Mouse (Mus musculus) myocyte (in vitro differentiated cells): ENCODE data around the gene Hist1h2ae. TPM values are rescaled to one million over a fixed set of nuclear protein-coding genes. Genes with fewer than 3 reads are reported as not detected.
"Not testable (repeated sequence)": the region's sequence is repeated elsewhere in the genome, so short reads cannot be mapped to it uniquely, and the experiment has no call there.

ENCODE experiments used
- H3K27me3 ChIP-seq: one replicate; pipeline ENCODE4 v1.6.1; 2011; ENCODE audit not compliant: control insufficient read depth, insufficient read depth, insufficient read length
- H3K36me3 ChIP-seq: one replicate; pipeline ENCODE4 v1.6.1; 2011; ENCODE audit not compliant: control insufficient read depth, insufficient read depth
- H3K4me2 ChIP-seq: one replicate; pipeline ENCODE4 v1.6.1; 2011; ENCODE audit warnings: low read depth, control low read depth
- H3K4me3 ChIP-seq: one replicate; pipeline ENCODE4 v1.5.1; 2011; ENCODE audit warnings: mild to moderate bottlenecking, control low read depth, moderate library complexity
- H3K79me2 ChIP-seq: one replicate; pipeline ENCODE4 v1.6.1; 2011; ENCODE audit not compliant: control insufficient read depth, insufficient read depth
- H3ac ChIP-seq: one replicate; pipeline ENCODE4 v1.6.1; 2011; ENCODE audit not compliant: control insufficient read depth, insufficient read length
- CEBPB ChIP-seq: IDR thresholded peaks from 2 replicates; pipeline ENCODE4 v1.6.1; 2011; ENCODE audit warnings: mild to moderate bottlenecking, moderate library complexity; ENCODE audit not compliant: poor library complexity, insufficient read depth, severe bottlenecking
- E2F4 ChIP-seq: IDR thresholded peaks from one replicate; pipeline ENCODE4 v1.6.1; 2011; ENCODE audit warnings: mild to moderate bottlenecking, control low read depth, moderate library complexity; ENCODE audit not compliant: insufficient read depth
- MAX ChIP-seq: IDR thresholded peaks from one replicate; pipeline ENCODE4 v1.6.1; 2011; ENCODE audit warnings: low read depth, mild to moderate bottlenecking, control low read depth
- MYOD1 ChIP-seq, 3 experiments: IDR thresholded peaks; one replicate each; pipeline ENCODE4 v1.6.1; 2011; ENCODE audit warnings: control low read depth in 2 of 3, low read depth in 2 of 3, mild to moderate bottlenecking in 2 of 3, moderate library complexity in 1 of 3; ENCODE audit not compliant: insufficient read length in 2 of 3, control insufficient read depth in 1 of 3
- MYOG ChIP-seq, 3 experiments: IDR thresholded peaks; one replicate each; pipeline ENCODE4 v1.6.1; 2011; ENCODE audit warnings: control low read depth in 2 of 3, low read depth in 2 of 3, mild to moderate bottlenecking in 2 of 3; ENCODE audit not compliant: insufficient read length in 2 of 3, control insufficient read depth in 1 of 3, insufficient read depth in 1 of 3
- POLR2A ChIP-seq: IDR thresholded peaks from one replicate; pipeline ENCODE4 v1.6.1; 2011; ENCODE audit warnings: low read depth, mild to moderate bottlenecking, control low read depth, moderate library complexity; ENCODE audit not compliant: insufficient read length
- POLR2AphosphoS2 ChIP-seq: IDR thresholded peaks from one replicate; pipeline ENCODE4 v1.6.1; 2011; ENCODE audit warnings: low read depth, control low read depth; ENCODE audit not compliant: insufficient read length
- REST ChIP-seq: IDR thresholded peaks from one replicate; pipeline ENCODE4 v1.6.1; 2011; ENCODE audit warnings: mild to moderate bottlenecking, control low read depth, moderate library complexity; ENCODE audit not compliant: insufficient read depth, insufficient read length
- SRF ChIP-seq: IDR thresholded peaks from one replicate; pipeline ENCODE4 v1.6.1; 2011; ENCODE audit warnings: low read depth; ENCODE audit not compliant: control insufficient read depth, insufficient read length
- TCF12 ChIP-seq: IDR thresholded peaks from one replicate; pipeline ENCODE4 v1.6.1; 2011; ENCODE audit warnings: mild to moderate bottlenecking, control low read depth; ENCODE audit not compliant: poor library complexity, insufficient read depth, severe bottlenecking
- TCF3 ChIP-seq: IDR thresholded peaks from one replicate; pipeline ENCODE4 v1.6.1; 2011; ENCODE audit warnings: low read depth, control low read depth; ENCODE audit not compliant: insufficient read length
- USF1 ChIP-seq: IDR thresholded peaks from one replicate; pipeline ENCODE4 v1.6.1; 2011; ENCODE audit warnings: low read depth, mild to moderate bottlenecking, control low read depth, moderate library complexity
- polyA plus RNA-seq: library from polyadenylated mRNA; unstranded; fragments of >200 nt; fragmentation: generic; extraction: Trizol; gene quantifications from one replicate; pipeline ENCODE4 v1.2.1, GENCODE M21; 2012; ENCODE audit warnings: missing spikeins

Hist1h2ae gene
- polyA plus RNA-seq, 1 experiment: 4.5 TPM

DNA sequence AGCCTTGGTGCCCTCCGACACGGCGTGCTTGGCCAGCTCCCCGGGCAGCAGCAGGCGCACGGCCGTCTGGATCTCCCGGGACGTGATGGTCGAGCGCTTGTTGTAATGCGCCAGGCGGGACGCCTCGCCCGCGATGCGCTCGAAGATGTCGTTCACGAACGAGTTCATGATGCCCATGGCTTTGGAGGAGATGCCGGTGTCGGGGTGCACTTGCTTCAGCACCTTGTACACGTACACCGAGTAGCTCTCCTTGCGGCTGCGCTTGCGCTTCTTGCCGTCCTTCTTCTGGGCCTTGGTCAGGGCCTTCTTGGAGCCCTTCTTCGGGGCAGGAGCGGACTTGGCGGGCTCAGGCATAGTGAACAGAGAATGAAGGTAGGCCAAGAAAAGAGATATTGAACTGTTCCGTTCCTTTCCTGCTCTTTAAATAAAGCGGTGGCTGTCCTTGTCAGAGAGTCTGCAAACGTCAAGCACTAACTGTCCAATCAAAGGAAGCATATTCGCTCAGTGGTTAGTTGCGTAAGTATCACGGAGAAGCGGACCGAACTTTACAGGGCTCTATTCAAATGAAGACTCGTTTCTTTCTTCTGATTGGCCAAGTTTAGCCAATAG, 27.9 kb downstream of the Hist1h2ae start, which contains the start of gene Hist1h2bh:
Hist1h2bh (minus strand) TSS at position 394 of the 609 bp plus-strand sequence.
- not testable (repeated sequence) for H3K36me3 ChIP-seq, H3K27me3 ChIP-seq, H3K79me2 ChIP-seq, H3ac ChIP-seq
- TF ChIP-seq POLR2AphosphoS2 (peak; percentile 91), CEBPB (peak; percentile 95), E2F4 (peak; percentile 68), POLR2A (peak; percentile 65)
- peak within 1 kb of the TSS; percentile 37 for H3K4me3 ChIP-seq
- peak within 1 kb of the TSS; percentile 91 for H3K4me2 ChIP-seq

DNA sequence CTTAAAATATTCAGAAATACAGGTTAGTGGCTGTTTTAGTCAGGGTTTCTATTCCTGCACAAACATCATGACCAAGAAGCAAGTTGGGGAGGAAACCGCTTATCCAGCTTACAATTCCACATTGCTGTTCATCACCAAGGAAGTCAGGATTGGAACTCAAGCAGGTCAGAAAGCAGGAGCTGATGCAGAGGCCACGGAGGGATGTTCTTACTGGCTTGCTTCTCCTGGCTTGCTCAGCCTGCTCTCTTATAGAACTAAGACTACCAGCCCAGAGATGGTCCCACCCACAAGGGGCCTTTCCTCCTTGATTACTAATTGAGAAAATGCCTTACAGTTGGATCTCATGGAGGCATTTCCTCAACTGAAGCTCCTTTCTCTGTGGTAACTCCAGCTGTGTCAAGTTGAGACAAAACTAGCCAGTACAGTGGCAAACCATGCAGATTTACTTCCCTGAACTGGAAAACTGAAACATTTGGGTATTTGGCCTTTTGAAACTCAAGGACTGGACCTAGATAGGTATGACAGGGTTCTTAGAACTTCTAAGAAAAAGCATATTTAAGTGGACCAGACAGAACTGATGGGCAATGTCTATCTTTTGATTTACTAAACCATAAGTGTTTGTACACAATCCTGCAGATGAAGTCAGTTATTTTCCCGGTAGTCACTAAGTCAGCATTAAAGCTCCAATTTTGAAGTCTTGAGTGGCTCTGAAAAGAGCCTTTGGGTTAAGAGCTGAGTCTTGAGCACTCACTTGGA, 28.6 kb downstream of the Hist1h2ae start:
- Histone ChIP-seq H3K4me3 (peak overlapping the region; percentile 37), H3K4me2 (peak overlapping the region; percentile 91)
- H3K79me2 ChIP-seq, H3ac ChIP-seq, H3K36me3 ChIP-seq, H3K27me3 ChIP-seq: not testable (repeated sequence)

DNA sequence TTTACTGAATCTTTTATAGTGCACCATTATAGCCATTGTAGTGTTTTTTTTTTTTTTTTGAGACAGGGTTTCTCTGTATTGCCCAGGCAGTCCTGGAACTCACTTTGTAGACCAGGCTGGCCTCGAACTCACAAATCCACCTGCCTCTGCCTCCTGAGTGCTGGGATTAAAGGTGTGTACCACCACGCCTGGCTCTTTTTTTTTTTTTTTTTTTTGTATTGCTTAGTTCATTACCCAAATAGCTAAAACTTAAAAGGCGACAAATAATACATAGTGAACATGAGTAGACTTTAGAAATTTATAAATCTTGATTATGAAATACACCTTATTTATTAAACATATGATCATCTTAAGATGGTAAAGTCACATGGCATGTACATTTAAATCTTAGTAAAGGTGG, 29.5 kb downstream of the Hist1h2ae start:
- Histone ChIP-seq H3ac (no peak overlapping the region), H3K36me3 (no peaks in the 10 kb centered on the region), H3K79me2 (peaks cover 6% of the 10 kb centered on the region), H3K4me2 (peak overlapping the region; percentile 38), H3K4me3 (peak overlapping the region; percentile 37), H3K27me3 (no peaks in the 10 kb centered on the region)
- TF ChIP-seq REST (no peak), POLR2AphosphoS2 (no peak), MYOG (IDR thresholded peaks at IDR 0.05; ENCODE audit: control insufficient read depth in 1 of 3, insufficient read depth in 1 of 3, insufficient read length in 2 of 3, low read depth in 2 of 3) (no peak), MAX (no peak), USF1 (no peak), TCF12 (no peak), POLR2A (no peak), TCF3 (no peak), E2F4 (no peak), MYOD1 (IDR thresholded peaks at IDR 0.05; ENCODE audit: control insufficient read depth in 1 of 3, insufficient read length in 2 of 3, low read depth in 2 of 3) (no peak), SRF (no peak), CEBPB (no peak)

DNA sequence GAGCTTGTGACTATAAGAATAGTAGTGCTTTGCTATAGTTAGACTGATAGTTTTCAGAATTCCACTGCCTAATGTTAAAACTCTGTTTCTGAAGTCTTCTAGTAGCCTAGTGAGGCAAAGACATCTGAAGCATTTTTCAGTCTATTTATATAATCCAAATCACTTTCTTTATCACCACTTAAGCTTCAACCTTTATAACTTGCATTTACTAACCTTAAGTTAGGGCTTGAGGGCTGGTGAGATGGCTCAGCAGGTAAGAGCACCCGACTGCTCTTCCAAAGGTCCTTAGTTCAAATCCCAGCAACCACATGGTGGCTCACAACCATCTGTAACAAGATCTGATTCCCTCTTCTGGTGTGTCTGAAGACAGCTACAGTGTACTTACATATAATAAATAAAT, 31.2 kb downstream of the Hist1h2ae start:
- H3K27me3 ChIP-seq, H3K79me2 ChIP-seq, H3ac ChIP-seq, H3K4me2 ChIP-seq, H3K4me3 ChIP-seq, H3K36me3 ChIP-seq: not testable (repeated sequence)

DNA sequence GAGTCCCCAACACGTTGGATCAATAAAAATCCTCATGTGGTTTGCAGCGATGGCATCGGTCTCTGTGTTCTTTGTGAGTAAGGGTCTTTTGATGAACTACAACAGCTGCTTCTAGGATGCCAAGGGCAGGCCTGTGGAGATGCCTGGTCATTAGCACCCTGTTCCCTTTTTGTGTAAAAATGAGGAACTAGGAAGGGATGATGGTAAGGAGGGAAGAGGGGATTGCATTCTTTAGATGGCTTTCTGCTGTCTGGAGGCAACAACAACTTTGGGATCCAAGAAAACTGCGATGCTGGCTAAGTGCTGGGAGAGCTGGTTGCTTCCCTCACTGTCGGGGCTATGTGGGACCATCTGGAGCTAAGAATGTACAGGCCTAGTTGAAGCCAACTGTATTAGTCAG, 32.8 kb downstream of the Hist1h2ae start:
- no peaks in the 10 kb centered on the region for H3K36me3 ChIP-seq
- H3ac ChIP-seq: no peak overlapping the region
- peaks cover 6% of the 10 kb centered on the region for H3K79me2 ChIP-seq
- H3K27me3 ChIP-seq: no peaks in the 10 kb centered on the region
- TF ChIP-seq TCF3 (no peak), E2F4 (no peak), SRF (no peak), MYOD1 (IDR thresholded peaks at IDR 0.05; ENCODE audit: control insufficient read depth in 1 of 3, insufficient read length in 2 of 3, low read depth in 2 of 3) (no peak), MYOG (IDR thresholded peaks at IDR 0.05; ENCODE audit: control insufficient read depth in 1 of 3, insufficient read depth in 1 of 3, insufficient read length in 2 of 3, low read depth in 2 of 3) (no peak)
- peak overlapping the region; percentile 83 for H3K4me2 ChIP-seq
- H3K4me3 ChIP-seq: peak overlapping the region; percentile 41
